Mouse (Mus musculus): Measurements from ENCODE around the gene Zdhhc19.
A peak's percentile ranks its signal among the peaks of the same experiment; 100 is the strongest.

The Zdhhc19 gene

DNA sequence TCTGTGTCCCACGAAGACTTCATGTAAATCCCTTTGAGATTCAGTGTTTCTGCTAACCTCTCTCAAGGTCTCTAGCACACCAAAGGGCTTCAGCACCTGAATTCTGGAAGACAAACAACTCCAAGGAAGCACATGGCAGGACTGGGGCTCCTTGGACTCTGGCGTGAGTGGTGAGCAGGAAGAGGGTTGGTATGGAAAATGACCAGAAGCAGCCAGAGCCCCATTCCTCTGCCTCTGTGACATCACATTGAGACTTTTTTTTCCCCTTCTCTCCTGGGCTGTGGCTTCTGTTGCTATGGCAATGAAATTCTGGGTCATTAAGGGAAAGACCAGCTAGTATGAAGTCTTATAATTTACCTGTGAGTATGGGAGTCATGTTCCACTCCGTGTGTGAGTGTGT lies at the start of gene Zdhhc19:
Zdhhc19 (plus strand) TSS at position 301 of the 400 bp plus-strand sequence.
- DNase-seq, result no peak

DNA sequence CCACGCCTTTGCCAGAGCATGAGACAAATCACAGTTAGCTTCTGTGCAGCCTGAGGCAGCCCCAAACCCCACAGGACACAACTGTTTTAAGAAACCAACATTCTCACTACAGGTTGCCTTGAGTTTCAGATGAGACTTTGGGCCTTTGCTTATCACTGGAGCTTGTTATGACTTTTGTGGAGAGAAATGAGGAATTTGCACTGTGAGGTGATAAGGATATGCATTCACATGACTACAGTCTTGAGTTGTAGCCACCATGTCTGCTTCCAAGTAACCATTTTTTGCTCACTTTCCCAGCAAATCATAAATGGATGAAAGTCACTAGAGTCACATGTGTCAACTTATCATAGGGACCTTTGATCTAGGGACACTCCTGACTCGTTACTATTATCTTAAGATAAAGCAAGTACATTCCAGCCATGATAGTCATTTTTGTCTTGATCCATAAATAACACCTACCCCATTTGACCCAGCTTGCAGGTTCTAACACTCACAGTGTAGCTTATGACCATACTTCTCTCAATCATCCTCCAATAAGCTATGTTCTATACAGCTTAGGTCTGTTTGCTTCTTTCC lies 49.4 kb upstream of the Zdhhc19 start:
- DNase-seq, result no peak

DNA sequence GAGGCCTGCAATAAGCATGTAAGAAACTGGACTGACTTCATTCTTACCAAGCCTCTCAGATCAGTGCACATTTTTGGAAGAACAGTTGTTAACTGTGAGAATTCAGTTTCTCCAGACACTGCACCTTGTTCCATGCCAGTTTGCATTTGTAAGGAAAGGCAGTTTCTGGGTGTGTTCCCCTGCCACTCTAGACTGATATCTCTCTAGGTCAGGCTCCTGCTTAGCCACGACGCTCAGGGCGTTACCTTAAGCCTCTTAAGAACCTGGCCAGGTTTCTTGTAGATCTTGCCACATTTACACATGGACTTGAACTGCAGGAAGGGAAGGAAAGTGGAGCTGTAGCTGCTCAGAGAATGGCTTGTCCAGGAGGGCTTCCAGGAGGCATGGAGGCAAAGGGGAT lies 46.4 kb upstream of the Zdhhc19 start:
- DNase-seq, result peak; percentile 14

DNA sequence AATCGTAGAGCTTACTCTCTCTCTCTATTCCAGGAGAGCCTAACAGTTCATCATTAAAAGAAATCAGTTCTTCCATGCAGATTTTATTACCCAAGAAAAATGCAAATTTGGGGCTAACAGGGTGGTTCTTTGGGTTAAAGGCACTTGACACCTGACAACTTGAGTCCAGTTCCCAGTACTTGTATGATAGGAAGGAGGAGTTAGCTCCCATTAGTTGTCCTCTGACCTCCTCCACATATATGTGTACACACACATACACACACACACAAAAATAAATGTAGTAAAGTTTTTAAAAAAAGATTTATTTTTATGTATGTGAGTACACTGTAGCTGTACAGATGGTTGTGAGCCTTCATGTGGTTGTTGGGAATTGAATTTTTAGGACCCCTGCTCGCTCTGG lies 45.9 kb upstream of the Zdhhc19 start:
- peak; percentile 4 for DNase-seq

DNA sequence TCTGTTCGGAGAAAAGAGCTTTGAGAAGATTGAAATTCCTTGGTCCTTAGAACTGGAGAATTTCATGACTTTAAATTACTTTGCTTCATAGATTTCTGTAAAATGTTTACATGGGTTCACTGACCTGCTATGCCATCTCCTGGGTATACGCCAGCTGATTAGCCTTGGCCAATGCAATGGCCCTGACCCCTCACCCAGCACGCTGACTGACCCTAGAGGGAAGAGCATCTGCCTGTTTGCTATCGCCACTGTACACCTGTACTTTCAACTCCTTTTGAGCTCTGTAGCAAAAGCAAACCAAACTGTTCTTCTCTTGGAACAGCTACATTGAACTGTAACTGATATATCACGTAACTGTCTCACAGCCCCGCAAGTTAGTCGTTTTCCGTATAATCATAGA lies 43.0 kb upstream of the Zdhhc19 start:
- DNase-seq, result peak; percentile 65

DNA sequence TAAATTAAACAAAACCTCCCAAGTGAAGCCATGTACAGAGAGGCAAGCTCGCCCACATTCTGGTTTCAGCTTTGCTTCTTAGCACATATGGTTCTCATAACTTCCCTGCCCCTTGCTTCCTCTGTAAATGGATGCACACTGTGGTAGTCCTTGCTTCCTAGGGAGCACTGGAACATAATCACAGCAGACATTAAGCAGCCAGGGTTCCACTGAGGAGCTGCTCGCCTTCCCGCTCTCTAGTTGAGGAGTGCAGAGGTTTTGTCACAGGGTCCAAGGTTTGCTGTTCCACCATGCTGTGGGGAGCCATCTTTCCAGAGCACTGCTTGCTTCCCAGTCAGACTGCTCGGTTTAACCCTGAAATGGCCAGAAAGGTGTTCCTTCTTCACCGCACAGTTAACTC lies 41.4 kb upstream of the Zdhhc19 start:
- DNase-seq, result no peak

DNA sequence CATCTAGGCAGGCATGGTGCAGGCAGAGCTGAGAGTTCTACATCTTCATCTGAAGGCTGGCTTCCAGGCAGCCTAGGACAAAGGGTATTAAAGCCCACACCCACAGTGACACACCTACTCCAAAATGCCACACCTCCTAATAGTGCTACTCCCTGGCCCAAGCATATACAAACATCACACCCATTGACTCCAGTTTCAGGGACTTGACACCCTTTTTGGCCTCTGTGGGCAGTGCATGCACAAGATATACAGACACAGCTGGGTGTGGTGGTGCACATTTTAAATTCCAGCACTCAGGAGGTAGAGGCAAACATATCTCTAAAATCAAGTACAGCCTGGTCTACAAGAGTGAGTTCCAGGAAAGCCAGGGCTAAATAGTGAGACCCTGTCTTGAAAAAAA lies 40.0 kb upstream of the Zdhhc19 start:
- DNase-seq, result no peak

DNA sequence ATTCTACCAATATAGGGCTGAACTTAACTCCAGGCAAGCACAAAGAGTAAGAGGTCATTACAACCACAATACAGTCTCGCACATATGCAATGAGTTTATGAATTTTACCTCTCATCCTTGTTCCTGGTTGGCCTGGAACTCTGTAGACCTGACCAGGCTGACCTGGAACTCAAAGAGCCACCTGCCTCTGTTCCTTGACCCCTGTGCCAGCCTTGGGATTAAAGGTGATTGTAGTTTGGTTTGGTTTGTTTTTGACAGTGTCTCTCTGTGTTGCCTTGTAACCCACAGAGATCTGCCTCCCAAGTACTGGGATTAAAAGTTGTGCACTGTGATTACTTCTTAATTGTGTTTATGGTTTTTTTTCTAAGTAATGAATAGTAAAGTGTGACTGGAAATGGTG lies 39.3 kb upstream of the Zdhhc19 start:
- no peak for DNase-seq

DNA sequence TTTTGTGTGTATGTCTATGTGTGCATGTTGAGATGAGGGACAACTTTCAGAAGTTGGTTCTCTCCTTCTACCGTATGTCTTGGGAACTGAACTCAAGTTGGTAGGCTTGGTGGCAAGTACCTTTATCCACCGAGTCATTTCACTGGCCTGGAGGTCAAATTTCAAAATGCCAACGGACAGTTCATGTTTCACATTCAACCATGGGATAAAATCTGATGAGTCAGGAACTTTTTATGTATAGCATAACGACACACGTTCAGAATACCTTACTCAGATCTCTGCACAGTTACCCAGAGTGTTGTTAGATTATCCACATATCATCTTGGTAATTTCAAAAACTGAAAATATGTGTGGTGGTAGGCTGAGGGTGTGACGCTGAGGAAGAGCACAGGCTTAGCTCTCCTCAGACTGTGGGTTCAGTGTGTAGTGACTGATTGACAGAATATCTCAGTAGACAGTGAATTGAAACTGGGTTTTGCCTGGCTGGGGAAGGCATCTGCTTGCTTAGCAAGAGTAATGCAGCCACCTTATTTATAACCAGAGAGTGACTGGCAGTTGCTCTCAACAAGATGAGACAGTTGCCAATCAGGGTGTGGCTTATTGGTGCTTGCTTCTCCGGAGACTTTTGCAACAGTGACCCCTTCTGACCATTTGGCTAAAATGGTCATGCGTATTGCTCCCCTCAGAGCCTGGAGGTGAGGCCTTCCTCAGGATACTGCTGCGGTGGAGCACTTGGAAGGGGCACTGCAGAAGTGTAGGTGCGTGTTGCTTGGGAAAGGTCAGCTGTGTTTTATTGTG lies 38.3 kb upstream of the Zdhhc19 start:
- DNase-seq, result peak; percentile 95

DNA sequence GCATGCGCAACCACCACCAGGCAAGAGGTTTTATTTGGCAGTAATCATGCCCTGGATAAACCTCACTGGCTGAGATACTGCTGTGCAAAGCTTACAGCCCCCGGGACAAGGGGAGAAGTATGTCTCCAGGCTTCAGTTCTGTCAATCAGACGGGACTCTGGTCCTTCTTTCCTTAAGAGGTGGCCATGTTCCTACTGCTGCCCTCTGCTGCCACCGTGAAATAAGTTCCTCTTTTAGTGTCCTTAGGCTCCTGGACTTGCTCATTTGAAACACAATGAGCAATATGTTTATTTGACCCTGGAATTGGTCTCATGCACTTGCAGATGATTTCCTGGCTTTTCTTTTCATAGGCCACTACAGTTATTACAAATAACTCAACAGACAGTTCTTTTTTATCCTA lies 35.5 kb upstream of the Zdhhc19 start:
- DNase-seq, result no peak

DNA sequence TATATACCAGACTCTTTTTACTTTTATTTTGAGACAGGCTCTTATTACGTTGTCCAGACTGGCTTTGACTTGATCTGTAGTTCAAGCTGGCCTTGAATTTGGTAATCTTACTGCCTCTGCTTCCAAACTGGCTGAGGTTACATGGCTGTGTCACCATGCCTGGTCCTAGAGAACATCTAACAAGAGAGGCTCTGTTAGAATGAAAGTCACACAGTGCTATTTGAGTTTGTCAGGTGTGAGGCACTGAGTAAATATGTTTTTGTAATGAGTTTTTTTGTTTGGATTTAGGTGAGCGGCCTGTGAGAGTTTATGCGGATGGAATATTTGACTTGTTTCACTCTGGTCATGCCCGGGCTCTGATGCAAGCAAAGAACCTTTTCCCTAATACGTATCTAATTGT lies 34.4 kb upstream of the Zdhhc19 start:
- DNase-seq, result no peak

DNA sequence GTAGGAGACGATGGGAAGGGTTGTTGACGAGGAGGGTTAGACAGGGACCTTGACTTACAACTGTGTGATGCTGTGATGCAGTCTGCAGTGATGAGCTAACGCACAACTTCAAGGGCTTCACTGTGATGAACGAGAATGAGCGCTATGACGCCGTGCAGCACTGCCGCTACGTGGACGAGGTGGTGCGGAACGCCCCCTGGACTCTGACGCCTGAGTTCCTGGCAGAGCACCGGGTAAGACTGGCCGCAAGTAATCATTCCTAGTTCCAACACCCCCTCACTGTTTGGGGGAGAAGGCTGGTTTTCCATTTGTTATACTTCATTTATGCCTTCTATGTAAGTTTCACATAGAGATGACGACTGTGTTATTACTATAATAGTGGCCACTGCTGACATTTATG lies 33.1 kb upstream of the Zdhhc19 start:
- no peak for DNase-seq

DNA sequence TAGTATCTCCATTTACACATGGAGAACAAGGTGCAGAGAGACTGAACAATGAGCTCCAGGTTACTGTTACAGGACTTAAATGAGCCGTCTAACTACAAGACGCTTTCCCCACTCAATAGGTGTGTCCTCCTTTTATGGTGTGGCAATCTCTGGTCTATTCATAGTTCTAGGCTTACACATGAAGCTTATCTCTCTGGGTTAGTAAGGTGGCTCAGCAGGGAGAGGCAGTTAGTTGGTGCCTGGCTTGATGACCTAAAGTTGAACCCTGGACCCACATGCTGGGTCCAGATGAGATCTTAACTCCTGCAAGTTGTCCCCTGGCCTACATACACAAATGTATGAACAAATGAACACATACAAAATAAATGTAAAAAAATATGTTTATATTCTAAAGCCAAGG lies 32.6 kb upstream of the Zdhhc19 start:
- no peak for DNase-seq

DNA sequence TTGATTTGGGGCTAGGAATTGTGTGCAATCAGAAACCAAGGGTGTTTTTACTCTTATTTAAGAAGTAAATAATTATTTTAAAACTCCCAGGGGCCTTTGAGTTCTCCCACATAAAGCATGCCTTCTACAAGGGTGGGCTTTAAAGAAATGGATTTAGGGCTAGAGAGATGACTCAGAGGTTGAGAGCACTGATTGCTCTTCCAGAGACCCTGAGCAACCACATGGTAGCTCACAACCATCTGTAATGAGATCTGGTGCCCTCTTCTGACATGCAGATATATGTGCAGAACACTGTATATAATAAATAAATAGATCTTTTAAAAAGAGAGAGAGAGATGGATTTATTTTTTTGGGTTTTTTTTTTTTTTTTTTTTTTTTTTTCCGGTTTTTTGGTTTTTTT lies 31.2 kb upstream of the Zdhhc19 start:
- no peak for DNase-seq

DNA sequence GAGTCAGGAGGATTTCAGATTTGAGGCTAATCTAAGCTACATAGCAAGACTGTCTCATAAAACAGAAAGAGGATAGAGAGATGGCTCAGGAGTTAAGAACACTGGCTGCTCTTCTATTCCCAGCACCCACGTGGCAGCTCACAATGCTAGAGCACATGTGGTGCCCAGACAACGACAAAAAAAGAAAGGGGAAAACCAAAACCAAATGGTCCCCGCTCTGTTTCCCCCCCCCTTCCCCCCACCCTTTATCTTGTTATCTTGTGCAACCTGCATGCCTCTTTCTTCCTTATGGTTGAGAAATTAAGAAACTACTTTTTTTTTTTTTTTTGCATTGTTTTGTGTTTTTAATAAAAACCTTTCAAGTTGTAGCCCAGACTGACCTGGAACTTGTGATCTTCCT lies 27.6 kb upstream of the Zdhhc19 start:
- DNase-seq, result peak; percentile 30

DNA sequence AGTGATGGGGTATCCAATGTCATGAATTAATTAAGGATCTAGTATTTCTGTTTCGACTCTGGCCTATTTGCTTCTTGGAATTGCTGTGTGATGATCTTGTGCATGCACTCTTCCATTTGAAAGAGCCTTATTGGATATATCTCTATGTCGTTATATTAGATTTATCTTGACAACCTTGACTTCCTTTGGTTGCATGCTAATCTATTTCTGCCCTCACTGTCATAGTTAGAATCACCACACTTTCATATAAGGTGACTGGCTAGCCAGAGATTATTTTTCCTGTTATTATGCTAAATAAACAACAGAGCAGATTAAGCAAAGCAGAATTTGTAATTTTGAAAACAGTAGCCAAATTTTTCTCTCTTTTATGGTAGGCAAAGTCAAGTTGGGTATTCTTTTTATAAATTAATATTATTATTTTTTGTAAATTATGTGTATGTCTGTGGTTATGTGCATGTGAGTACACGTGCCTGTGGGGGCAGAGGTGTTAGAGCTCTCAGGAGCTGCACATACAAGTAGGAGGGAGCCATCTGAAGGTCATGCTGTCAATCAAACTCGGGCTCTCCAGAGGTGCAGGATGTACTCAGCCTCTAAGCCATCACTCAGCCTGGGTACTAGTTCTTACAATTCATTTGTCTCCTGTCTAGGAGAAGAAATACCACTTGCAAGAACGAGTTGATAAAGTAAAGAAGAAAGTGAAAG lies 26.5 kb upstream of the Zdhhc19 start:
- peak; percentile 56 for DNase-seq

DNA sequence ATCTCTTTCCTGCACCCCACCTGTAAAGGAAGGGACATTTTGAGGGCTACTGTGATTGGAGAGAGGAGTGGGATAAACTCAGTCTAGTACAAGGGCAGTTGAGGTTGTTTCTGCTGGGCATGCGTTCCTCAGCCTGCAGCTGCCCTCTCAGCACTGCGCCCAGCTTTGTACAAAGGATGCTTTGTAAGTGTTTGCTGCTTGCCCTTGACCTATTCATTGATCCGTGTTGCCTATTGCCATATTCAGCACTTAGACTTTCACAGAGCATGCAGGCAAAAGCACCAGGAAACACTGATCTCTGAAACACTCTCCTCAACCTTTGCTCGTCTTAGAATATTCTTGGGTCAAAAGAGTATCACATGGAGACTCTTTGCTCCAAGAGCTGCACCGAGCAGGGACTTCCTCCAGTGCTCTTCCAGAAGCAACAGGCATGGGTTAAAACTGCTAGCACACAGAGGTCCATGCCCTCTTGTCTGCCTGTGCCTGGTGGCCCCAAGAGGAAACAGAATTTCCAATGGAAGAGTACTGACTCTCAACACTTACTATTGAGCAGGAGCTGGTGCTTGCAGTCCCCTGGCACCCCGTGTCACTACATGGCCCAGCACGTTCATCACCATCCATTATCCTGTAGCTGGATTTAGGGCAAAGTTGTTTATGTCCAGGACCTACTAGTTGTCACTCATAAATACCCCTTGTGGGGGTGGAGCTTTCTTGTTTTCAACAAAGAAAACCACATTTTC lies 23.6 kb upstream of the Zdhhc19 start:
- DNase-seq, result peak; percentile 76

DNA sequence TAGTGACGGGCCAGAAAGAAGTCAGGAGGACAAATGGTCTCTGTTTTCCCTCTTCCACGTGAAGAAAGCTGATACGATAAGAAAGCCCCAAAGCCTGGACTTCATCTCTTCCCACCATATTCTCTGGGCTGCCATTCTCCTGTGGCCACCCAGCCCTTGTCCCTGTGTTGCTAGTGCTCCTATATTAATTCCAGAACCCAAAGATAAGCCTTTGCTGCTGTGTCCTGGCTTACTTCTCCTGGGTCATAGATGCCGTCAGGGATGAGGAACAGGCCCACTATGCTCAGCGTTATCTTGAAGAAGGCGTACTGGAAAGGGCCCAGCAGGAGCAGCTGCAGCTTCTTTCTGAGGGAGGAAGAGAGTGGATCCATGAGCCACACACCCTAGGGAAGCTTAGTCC lies 18.8 kb upstream of the Zdhhc19 start:
- peak; percentile 92 for DNase-seq

DNA sequence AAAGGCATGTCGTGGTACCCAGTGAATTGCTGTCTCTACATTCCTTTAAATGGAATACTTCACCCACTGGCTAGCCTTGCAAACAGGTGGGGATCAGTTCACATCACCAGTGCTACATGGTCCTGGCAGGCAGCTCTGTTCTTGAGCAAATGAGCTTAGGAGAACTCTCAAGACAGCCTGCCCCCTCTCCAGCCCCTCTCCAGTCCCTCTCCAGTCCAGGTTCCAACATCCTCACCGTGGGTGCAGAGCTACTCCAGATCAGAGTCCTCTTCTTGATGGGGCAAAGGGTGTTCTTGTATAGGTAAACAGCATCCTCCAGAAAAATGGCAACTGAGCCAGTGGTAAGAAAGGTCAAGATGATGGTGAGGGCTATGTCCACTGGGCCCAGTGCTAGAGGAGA lies 16.6 kb upstream of the Zdhhc19 start:
- peak; percentile 41 for DNase-seq

DNA sequence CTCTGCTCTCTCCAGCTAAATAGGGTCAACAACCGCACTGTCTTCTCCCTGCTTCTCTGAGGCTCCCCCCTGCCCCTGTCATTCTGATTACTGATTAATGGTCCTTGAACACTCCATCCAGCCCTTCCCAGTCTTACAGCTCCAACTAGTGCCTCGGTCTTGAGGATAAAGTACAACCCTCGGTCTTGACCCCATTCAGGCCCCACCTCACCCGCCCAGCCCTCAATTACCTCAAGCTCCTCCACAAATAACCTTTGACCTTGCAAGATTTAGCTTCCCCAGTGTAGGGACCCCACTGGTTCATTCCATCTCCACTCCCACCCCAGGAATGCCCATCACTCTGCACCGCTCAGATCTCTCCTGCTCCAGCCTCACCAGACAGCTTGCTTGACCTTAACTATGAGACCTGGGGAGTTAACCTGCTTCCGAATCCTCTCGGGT lies 11.6 kb upstream of the Zdhhc19 start:
- DNase-seq, result peak; percentile 86

DNA sequence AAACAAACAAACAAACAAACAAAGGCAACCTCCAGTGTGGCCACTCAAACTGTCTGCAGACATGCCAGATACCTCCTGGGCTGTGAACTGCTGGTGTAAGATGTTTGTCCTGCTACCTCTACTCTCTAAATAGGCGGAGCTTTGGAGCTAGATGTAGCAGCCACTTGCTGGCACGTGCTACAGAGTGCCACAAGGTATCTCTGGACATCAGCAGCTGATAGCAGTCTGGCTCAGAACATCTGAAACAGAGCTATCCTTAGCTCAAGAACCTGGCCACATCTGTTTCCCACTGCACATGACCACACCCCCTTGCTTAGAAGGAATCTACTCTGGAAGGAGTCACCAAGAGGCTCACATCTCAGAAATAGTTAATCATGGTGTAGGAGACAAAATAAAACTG lies 10.9 kb upstream of the Zdhhc19 start:
- peak; percentile 48 for DNase-seq

DNA sequence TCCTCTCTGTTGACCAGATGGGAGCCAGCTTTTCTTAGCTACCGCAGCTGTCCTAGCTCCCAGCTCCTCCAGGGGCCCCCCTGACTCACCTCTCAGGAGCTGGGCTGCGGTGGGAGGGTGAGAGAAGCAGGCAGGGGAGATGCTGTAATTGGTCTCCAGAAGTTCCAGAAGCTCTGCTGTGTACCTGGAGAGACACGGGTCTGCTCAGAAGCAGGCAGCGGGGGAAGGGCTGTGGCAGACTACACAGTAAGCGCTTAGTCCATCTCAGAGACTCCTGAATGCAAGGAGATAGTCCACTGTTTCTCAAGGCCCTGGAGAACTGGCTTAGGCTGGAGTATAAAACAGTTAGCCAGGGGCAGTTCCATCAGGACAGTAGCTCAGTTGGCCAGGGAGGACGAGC lies 10.0 kb upstream of the Zdhhc19 start:
- DNase-seq, result peak; percentile 64
